Mouse (Mus musculus) thymus, postnatal 25 days (tissue): ENCODE results near the gene Akr1b8.
"Not testable (repeated sequence)": the region's sequence is repeated elsewhere in the genome, so short reads cannot be mapped to it uniquely, and the experiment has no call there.

Source experiments
- DNase-seq: peaks from one replicate; pipeline ENCODE4 v3.0.0; 2022

The Akr1b8 gene

GRCm38 (mm10) chr6:34406746-34407145 lies 52.8 kb downstream of the Akr1b8 start:
- no peak for DNase-seq

- no peak for DNase-seq
Measured at GRCm38 (mm10) chr6:34407403-34407802, 53.5 kb downstream of the Akr1b8 start.

GRCm38 (mm10) chr6:34412023-34412422 lies 58.1 kb downstream of the Akr1b8 start, which contains the start of gene Akr1b7:
Gene Akr1b7, plus strand, starts transcription at chr6:34412334.
- no peak for DNase-seq

- DNase-seq: no peak
Measured at GRCm38 (mm10) chr6:34412688-34413087, 58.8 kb downstream of the Akr1b8 start.

GRCm38 (mm10) chr6:34413386-34413785 lies 59.5 kb downstream of the Akr1b8 start:
- not testable (repeated sequence) for DNase-seq

GRCm38 (mm10) chr6:34416521-34416920 lies 62.6 kb downstream of the Akr1b8 start:
- no peak for DNase-seq
